8 mouse cellular contexts compared by ENCODE assay signal in genomic region chr4:117189382-117189855, GRCm38 (mm10). TPM values are rescaled to one million over a fixed set of nuclear protein-coding genes. Genes with fewer than 3 reads are reported as not detected.
DNase-seq lines count a peak whose midpoint lies in the region; ATAC-seq lines count a peak whose summit lies in the region.

No protein-coding gene starts in this region.

- peak overlapping the region; percentile 38 for H3K4me2 ChIP-seq in hindbrain, embryonic 14.5 days (replicated peaks)

- peak; percentile 80 for ATAC-seq in hindbrain, embryonic 14.5 days (ENCODE audit: low FRiP score)

- H3K27me3 ChIP-seq in hindbrain, embryonic 14.5 days (ENCODE audit: control insufficient read depth, insufficient read depth, low read length) = no peaks in the 10 kb centered on the region

- H3K9ac ChIP-seq in hindbrain, embryonic 14.5 days = peak overlapping the region; percentile 57

- DNase-seq in R1 (ENCODE audit: low read depth, low spot score) = peak; percentile 84
- peak; percentile 92 to 93 for DNase-seq in cerebellum, postnatal 10 days
- peak; percentile 71 to 75 for DNase-seq in frontal cortex, postnatal 25 days (ENCODE audit: low spot score in 2 of 2)
- DNase-seq in hindbrain, embryonic 14.5 days (ENCODE audit: low spot score) = peak; percentile 93
- peak; percentile 63 to 64 for DNase-seq in layer of hippocampus, postnatal 36 days
- peak; percentile 96 for DNase-seq in lung, postnatal 36 days
- peak; percentile 95 for DNase-seq in retina, embryonic 14.5 days (ENCODE audit: low spot score)
- peak; percentile 81 to 82 for DNase-seq in thymus, postnatal 36 days

- WGBS in hindbrain, embryonic 14.5 days = 2% methylated on average over 16 of the region's 16 CpGs

- no peaks in the 10 kb centered on the region for H3K36me3 ChIP-seq in hindbrain, embryonic 14.5 days (replicated peaks; ENCODE audit: control insufficient read depth, insufficient read depth)

- peak overlapping the region; percentile 11; the same call in 1 of the 2 replicates for H3K4me3 ChIP-seq in hindbrain, embryonic 14.5 days (replicated peaks; ENCODE audit: low read length)

- 0 out of 2 replicates have a peak, but pooled peaks cover 4% of the 10 kb centered on the region for H3K4me1 ChIP-seq in hindbrain, embryonic 14.5 days (replicated peaks; ENCODE audit: control insufficient read depth, insufficient read depth, low read length)

- no peaks in the 10 kb centered on the region for H3K9me3 ChIP-seq in hindbrain, embryonic 14.5 days (ENCODE audit: control insufficient read depth, low read length)

- H3K27ac ChIP-seq in hindbrain, embryonic 14.5 days = peak overlapping the region; percentile 81

RNA-seq across cellular contexts. Expression of gene Kif2c, which starts 7.0 kb away (rescaled TPM):
- 8.6 and 10.3 TPM in 2 replicates for polyA plus RNA-seq in hindbrain, embryonic 14.5 days (2014; fragmentation: Nextera tagmentation; extraction: Ambion mirVana)
- total RNA-seq in layer of hippocampus, postnatal 36 days (2021) = under 1 TPM; 0.40 to 0.46 TPM

RNA-seq across cellular contexts. Expression of gene Rps8, which starts 33.4 kb away (rescaled TPM):
- polyA plus RNA-seq in hindbrain, embryonic 14.5 days (2014; fragmentation: Nextera tagmentation; extraction: Ambion mirVana) = 549 and 672 TPM in 2 replicates
- total RNA-seq in layer of hippocampus, postnatal 36 days (2021) = 100 to 1,000 TPM; 503 to 512 TPM

RNA-seq across cellular contexts. Expression of gene Plk3, which starts 55.7 kb away (rescaled TPM):
- polyA plus RNA-seq in hindbrain, embryonic 14.5 days (2014; fragmentation: Nextera tagmentation; extraction: Ambion mirVana) = 17.4 and 21.7 TPM in 2 replicates
- total RNA-seq in layer of hippocampus, postnatal 36 days (2021) = 10 to 100 TPM in 1 of 2 experiments, 1 to 10 TPM in 1; 8.0 to 10.0 TPM

Comparison
In these comparisons a context has a peak if more than half of its experiments do, and no peak if none do; other contexts are left out.
1. Peak in every context shown above with its lines: DNase-seq, ATAC-seq, H3K4me3 ChIP-seq and H3K27ac ChIP-seq.